25 mouse cellular contexts compared by ENCODE assay signal in genomic region chr15:9252891-9253290, GRCm38 (mm10). TPM values are rescaled to one million over a fixed set of nuclear protein-coding genes. Genes with fewer than 3 reads are reported as not detected.
"Had no signal": no experiment of that assay in that cellular context is flagged by ENCODE, and none has a peak within 500 bp of the region (broad histone marks: within the 10 kb centered on the region; RNA-seq: fewer than 3 reads in every experiment).

No protein-coding gene starts in this region.

- H3K27ac ChIP-seq: hindbrain, postnatal 0 days; layer of hippocampus, adult 2 months; limb, embryonic 10.5 days; limb, embryonic 13.5 days; liver, embryonic 14.5 days; macrophage; midbrain, embryonic 12.5 days; midbrain, embryonic 15.5 days; neural tube, embryonic 12.5 days; neural tube, embryonic 15.5 days; stomach, postnatal 0 days had no signal

- H3K4me2 ChIP-seq: limb, embryonic 13.5 days; liver, embryonic 11.5 days; lung, embryonic 14.5 days; midbrain, embryonic 12.5 days; midbrain, embryonic 15.5 days; neural tube, embryonic 12.5 days; neural tube, embryonic 15.5 days had no signal

- DNase-seq: layer of hippocampus, adult 9-11 months; liver, postnatal 0 days; lung, embryonic 14.5 days; right cerebral cortex, adult 18-20 months; right cerebral cortex, postnatal 14 days; right cerebral cortex, postnatal 4 days; thymus, postnatal 25 days had no signal

- H3K36me3 ChIP-seq: limb, embryonic 10.5 days; limb, embryonic 13.5 days; midbrain, embryonic 12.5 days; midbrain, embryonic 15.5 days; neural tube, embryonic 12.5 days; neural tube, embryonic 15.5 days had no signal

- H3K27me3 ChIP-seq: limb, embryonic 13.5 days; midbrain, embryonic 12.5 days; midbrain, embryonic 15.5 days; neural tube, embryonic 12.5 days; neural tube, embryonic 15.5 days had no signal

- H3K4me1 ChIP-seq: limb, embryonic 10.5 days; limb, embryonic 13.5 days; midbrain, embryonic 12.5 days; midbrain, embryonic 15.5 days; neural tube, embryonic 12.5 days; neural tube, embryonic 15.5 days had no signal

- H3K9me3 ChIP-seq: limb, embryonic 10.5 days; limb, embryonic 13.5 days; midbrain, embryonic 12.5 days; midbrain, embryonic 15.5 days; neural tube, embryonic 12.5 days; neural tube, embryonic 15.5 days had no signal

- ATAC-seq: hindbrain, postnatal 0 days; inflammation-experienced regulatory T-cells, adult 6 months; intestine, embryonic 16.5 days; liver, postnatal 0 days; lung, postnatal 0 days; midbrain, embryonic 15.5 days had no signal

- H3K4me3 ChIP-seq: layer of hippocampus, adult 2 months; limb, embryonic 10.5 days; limb, embryonic 13.5 days; midbrain, embryonic 12.5 days; midbrain, embryonic 15.5 days; neural tube, embryonic 12.5 days; neural tube, embryonic 15.5 days had no signal

- H3K9ac ChIP-seq: limb, embryonic 13.5 days; liver, embryonic 14.5 days; liver, postnatal 0 days; lung, embryonic 14.5 days; midbrain, embryonic 12.5 days; midbrain, embryonic 15.5 days; neural tube, embryonic 12.5 days; neural tube, embryonic 15.5 days had no signal

RNA-seq across cellular contexts. Expression of gene Ugt3a1, which starts 23.8 kb away (rescaled TPM):
- polyA plus RNA-seq: hindbrain, postnatal 0 days; inflammation-experienced regulatory T-cells, adult 6 months; intestine, embryonic 16.5 days; large intestine, adult 2 months; limb, embryonic 10.5 days; limb, embryonic 13.5 days; liver, embryonic 11.5 days; lung, embryonic 14.5 days; lung, postnatal 0 days; macrophage; midbrain, embryonic 12.5 days; midbrain, embryonic 15.5 days; neural tube, embryonic 12.5 days; neural tube, embryonic 15.5 days; stomach, embryonic 14.5 days; stomach, postnatal 0 days; thymus, postnatal 0 days had no signal
